Mouse (Mus musculus) thymus, postnatal 14 days (tissue): ENCODE results near the gene Gdap1l1.
"Not testable (repeated sequence)": the region's sequence is repeated elsewhere in the genome, so short reads cannot be mapped to it uniquely, and the experiment has no call there.

Experiments used
- DNase-seq: peaks from one replicate; pipeline ENCODE4 v3.0.0; 2021

The Gdap1l1 gene

DNA sequence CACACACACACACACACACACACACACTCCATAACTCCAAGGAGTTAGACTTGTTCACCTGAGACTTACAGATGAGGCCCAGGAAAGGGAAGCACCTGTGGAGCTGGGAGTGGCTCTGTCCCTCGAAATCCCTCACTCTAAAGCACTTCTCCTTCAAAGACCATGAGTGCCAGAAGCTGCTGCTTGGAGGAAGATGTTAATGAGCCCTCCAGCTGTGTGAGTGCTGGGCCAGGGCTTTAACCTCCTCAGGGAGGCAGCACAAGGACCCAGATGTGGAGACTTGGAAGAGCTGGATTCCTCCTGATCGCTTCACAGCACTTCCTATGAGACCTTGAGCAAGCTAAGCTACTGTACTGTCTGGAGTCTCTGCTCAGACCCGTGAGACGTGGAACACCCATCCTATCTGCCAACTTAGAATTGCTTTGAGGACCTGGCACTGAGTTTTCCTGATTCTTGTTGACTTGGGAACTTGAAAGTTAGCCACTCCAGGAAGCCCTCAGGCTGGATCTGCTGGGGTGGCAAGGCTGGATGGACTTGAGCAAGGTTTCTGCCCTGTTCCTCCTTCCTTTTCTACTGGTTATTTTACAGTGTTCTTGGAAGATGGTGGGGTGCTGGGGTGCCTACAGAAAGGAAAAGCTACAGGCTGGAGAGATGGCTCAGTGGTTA, 9.8 kb upstream of the Gdap1l1 start:
- no peak for DNase-seq

GRCm38 (mm10) chr2:163431289-163431688, 7.0 kb upstream of the Gdap1l1 start:
- no peak for DNase-seq

DNA sequence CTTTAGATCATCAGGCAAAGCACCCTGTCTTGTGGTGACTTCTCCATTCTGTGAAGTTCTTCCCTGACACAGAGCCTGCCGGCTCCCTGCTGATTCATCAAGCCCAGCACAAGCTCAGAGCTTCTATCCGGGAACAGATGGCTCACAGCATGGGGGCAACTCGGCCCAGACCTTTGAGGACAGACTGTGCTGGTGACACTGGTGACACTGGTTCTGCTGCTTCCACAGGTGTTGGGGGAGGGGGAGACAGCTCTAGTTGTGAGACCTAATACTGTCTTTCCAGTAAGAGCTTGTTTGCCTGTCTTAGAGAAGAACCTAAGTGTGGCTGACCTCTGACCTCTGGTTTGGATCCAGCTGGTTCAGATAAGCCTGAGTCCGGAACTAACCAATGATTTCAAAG, 4.3 kb upstream of the Gdap1l1 start:
- DNase-seq = no peak

DNA sequence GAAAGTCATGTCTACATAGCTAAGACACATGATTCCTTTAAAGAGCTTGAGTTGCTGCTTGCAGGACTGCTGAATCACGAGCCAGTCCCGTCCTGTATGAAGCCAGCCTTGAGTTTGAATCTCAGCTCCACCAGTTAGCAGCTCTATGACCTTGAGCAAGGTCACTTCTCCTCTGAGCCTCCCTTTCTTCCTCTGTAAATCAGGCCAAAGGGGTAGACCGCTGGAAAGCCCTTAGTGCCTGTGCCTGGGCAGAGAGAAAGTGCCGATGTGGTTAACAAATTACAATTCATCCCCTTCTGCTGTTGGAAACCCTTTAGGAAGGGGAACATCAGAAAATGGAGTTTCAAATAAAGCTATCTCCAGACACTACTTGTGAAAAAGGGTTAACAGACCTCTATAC, 476 bp upstream of the Gdap1l1 start:
- no peak for DNase-seq

DNA sequence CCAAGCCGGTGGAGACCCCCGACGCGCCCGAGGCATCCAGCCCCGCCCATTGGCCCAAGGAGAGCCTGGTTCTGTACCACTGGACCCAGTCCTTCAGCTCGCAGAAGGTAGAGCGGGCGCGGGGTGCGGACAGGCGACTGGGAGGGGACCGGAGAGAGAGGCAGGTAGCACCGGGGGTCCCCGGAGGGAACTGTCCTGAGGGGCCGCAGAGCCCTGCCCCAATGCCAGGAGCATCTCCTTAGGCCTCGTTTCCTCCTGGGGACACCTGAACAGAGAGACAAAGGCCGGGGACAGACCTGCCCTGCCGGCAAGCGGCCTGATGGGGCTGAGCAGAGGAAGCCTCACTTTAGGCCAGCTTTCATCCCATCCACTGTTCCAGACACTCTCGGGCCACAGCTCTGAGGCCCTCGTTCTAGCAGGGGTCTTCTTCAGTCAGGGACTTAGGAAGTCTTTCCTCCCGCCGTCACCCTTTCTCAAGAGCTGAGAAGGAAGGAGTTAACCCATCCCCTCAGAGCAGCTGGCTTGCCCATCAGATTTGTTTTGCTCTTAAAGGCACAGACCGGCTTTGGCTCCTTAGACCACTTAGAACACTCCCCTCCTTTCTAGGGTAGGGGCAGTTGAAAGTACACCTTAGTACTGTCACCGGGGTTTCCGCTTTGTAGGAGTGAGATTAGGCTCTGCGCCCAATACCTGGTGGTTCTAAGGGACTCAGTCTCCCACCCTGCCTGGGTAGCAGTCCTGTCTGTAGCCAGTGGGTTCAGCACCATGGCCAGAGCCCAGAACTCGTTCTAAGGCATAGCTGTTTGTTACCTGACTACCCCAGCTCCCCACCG, 559 bp downstream of the Gdap1l1 start:
- peak; percentile 28 for DNase-seq

DNA sequence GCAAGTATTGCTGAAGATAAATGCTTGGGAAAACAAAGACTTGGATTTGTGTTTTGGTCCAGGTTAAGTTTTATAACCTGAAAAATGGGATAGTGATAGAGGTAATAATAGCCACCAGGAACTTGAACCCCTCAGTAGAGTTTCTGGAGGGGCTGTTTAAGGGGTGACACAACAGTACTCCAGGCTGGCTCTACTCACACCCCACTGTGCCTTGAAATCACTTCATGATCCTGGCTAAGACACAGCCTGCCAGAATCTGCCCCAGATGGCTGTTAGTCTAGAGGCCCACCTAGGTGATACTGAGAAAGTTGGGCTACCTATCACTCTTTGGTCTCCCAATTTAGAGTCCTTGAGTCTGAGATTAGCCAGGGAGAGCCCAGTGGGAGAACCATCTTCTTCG, 1.2 kb downstream of the Gdap1l1 start:
- no peak for DNase-seq

DNA sequence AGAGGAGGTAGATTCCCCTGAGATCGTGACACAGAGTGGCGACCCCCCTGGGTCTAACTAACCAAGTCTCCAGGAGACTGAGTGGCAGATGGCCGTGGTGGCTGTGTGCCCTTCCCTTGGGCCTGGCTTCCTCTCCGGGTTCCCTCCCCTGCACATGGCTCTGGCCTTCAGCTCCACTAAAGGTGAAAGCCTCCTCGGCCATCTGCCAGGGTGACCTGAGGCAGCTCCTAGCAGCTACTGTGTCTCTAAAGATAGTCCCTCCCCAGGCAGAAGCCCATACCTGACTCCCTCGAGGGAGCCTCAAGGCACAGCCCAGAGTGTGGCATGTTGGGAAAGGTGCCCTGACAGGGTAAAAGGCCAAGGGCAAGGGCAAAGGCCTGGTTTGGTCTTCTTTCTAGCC, 5.3 kb downstream of the Gdap1l1 start:
- DNase-seq = no peak

- no peak for DNase-seq
These were observed 5.7 kb downstream of the Gdap1l1 start for GRCm38 (mm10) chr2:163444017-163444416.

DNA sequence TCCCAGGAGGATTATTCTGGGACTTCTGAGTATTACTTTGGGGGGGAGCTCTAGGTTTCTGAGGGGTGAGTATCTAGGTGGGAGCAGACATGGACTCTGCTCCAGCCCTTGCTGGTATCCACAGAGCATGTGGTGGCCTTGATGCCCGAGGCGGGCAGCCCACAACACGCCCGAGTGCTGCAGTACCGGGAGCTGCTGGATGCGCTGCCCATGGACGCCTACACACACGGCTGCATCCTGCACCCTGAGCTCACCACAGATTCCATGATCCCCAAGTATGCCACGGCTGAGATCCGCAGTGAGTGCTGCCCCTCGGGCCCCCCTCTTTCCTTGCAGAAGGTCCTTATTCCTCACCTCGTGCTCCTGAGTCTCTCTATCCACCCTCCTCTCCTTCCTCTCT, 9.1 kb downstream of the Gdap1l1 start:
- DNase-seq = no peak

- no peak for DNase-seq
These were observed 11.0 kb downstream of the Gdap1l1 start for GRCm38 (mm10) chr2:163449276-163449675.

GRCm38 (mm10) chr2:163450668-163451295, 12.5 kb downstream of the Gdap1l1 start:
- no peak for DNase-seq

DNA sequence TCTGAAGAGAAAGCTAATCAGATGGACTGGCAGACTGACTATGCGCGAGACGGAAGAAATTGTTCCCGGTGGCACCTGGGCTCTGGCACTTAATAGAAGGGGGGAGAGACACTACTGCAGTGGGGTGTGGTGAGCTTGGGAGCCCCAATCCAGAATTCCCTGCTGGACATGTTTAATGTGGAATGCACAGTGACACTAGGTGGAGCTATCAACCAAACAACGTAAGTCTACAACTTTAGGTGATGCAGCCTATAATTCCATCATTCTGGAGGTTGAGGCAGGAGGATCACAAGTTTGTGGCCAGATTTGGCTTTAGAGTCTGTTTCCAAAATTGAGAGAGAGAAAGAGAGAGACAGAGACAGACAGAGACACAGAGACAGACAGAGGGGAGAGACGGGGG, 14.5 kb downstream of the Gdap1l1 start:
- no peak for DNase-seq

- no peak for DNase-seq
These were observed 15.1 kb downstream of the Gdap1l1 start for GRCm38 (mm10) chr2:163453378-163453777.

DNA sequence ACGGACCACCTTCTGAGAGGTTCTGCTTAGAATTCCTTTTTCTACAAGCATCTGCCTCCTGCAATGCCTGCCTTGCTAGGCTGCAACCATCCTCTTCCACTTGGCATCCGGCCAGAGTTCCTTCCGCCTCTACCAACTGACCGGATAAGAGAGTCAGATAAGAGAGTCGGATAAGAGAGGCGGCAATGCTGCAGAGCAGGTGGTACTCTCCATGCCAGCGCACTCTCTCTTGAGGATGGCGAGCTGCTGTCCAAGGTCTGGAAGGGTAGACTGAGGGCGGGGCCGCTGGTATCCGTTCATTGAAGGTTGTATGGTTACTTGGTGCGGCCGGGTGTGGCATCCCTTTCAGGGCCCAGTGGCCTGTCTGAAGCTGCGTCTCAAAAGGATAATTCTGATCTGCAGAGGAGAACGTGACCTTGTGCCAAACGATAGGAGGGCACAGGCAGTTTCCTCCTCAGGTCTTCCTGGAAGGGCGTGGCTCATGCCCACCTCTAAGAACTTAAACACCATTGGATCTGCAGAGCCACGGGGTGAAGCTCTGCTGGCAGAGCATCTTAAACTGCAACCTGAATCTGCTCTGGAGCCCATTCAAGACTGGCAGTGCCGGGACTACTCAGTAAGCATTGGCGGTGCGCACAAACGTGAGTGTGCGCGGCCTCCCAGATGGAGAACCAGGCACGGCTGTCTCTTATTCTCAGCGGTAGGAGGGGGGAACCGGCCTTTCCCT, 20.4 kb downstream of the Gdap1l1 start:
- no peak for DNase-seq

GRCm38 (mm10) chr2:163459380-163459779, 21.1 kb downstream of the Gdap1l1 start:
- no peak for DNase-seq

GRCm38 (mm10) chr2:163460622-163461021, 22.3 kb downstream of the Gdap1l1 start:
- DNase-seq = no peak

DNA sequence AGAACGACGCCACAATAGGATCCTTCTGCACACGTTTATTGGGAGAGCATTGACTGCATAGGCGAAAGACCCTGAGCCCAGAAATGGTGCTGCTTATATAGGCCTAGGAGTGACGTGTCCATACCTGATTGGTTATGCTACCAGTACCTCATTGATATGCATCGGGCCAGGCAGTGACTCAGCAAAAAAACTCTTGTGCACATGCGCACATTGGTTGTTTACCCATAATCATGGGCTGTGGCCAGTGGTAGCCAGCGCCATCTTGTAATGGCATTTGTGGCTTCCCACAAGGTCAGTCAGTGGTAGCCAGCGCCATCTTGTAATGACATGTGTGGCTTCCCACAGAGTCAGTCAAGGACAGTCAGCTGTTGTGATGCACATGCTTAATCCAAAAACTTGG, 23.0 kb downstream of the Gdap1l1 start:
- not testable (repeated sequence) for DNase-seq

- DNase-seq = no peak
These were observed 24.1 kb downstream of the Gdap1l1 start for GRCm38 (mm10) chr2:163462386-163462785.

DNA sequence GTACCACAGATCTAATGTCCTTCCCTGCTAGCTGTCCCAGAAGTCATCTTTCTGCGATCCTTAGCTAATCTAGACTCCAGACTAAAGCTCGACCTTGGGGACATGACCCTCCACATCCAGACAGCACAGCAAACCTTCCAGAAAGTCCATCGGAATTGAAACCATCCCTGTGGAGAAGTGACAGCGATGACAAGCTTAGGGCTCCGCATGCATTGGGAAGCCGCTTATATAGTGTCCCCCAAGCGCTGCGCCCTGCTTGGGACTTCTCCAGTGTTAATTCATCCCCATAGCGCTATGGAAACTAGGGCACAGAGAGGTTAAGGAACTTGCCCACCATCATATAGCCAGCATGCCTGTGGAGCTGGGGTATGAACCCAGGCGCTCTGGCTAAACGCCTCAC, 24.5 kb downstream of the Gdap1l1 start:
- DNase-seq = no peak

DNA sequence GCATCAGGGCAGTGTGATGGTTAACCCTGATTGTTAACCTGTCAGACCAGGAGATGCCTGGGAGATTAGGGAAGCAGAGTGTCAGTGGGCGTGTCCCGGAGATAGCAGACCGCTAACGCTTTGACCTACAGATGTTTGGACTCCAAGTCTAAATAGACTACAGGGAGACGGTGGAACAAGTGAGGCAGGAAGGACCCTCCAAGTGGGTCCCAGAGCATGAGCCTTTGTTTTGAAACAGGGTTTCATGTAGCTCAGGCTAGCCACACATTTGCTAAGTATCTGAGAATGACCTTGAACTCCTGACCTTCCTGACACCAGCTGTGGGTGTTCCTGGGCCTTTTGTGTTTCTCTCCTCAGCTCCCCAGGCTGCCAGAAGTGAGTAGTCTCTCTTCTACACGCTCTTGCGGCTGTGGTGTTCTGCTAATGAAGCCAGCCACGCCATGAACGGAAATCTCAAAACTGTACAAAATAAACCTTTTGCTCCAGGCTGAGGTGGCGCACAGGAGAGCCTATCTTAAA, 25.0 kb downstream of the Gdap1l1 start:
- DNase-seq = no peak

DNA sequence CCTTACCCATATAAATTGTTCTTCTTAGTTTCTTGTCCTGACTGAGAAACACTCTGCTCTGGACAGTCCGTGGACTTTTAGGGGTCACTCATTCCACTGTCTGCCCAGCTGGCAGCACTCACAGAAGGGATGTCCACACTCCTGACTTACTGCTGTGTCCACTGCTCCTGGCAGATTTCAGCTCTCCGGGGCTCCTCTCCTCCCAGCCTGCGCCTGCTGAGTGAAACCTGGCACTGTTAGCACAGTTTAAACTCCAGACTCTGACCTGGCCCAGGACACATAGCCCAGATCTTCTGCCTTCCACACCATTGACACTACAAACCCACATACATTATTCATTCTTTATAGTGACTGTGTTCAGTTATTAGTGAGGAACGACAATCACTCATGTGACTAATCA, 25.7 kb downstream of the Gdap1l1 start:
- no peak for DNase-seq

- DNase-seq = no peak
These were observed 26.3 kb downstream of the Gdap1l1 start for GRCm38 (mm10) chr2:163464562-163464961.

- no peak for DNase-seq
These were observed 28.5 kb downstream of the Gdap1l1 start for GRCm38 (mm10) chr2:163466771-163467170.
